Mouse (Mus musculus): Measurements from ENCODE around the gene Stk16. TPM values are rescaled to one million over a fixed set of nuclear protein-coding genes. Genes with fewer than 3 reads are reported as not detected.

Stk16 gene
- polyA plus RNA-seq, 1 experiment from 2014 or later, result 101 TPM

- H3K9me3 ChIP-seq (ENCODE audit: low read length), result no peaks in the 10 kb centered on the region
- ATAC-seq, result peak; percentile 7; the same call in 1 of the 2 replicates
- H3K27me3 ChIP-seq (ENCODE audit: insufficient read depth, low read length), result no peaks in the 10 kb centered on the region
- H3K4me3 ChIP-seq (ENCODE audit: low read depth, low read length), result peak overlapping the region; percentile 99
- WGBS (ENCODE audit: insufficient replicate concordance), result 38% methylated on average over 2 of the region's 2 CpGs
- peaks cover 42% of the 10 kb centered on the region for H3K36me3 ChIP-seq (replicated peaks; ENCODE audit: insufficient read depth, low read length)
- no peak for DNase-seq
- TF ChIP-seq EP300 (IDR thresholded peaks at IDR 0.05; ENCODE audit: low read depth), result no peak
- TF ChIP-seq CTCF (IDR thresholded peaks at IDR 0.05; ENCODE audit: low read depth), result no peak
- peak overlapping the region; percentile 96 for H3K4me2 ChIP-seq (ENCODE audit: low read depth, low read length)
- peak overlapping the region; percentile 98; the same call in 1 of the 2 replicates for H3K27ac ChIP-seq (ENCODE audit: low read depth)
- peak overlapping the region; percentile 98 for H3K9ac ChIP-seq (replicated peaks)
- H3K4me1 ChIP-seq (ENCODE audit: insufficient read depth), result peaks cover 29% of the 10 kb centered on the region
Measured at GRCm38 (mm10) chr1:75190577-75190976, 20.1 kb upstream of the Stk16 start.

- no peak for DNase-seq
- H3K4me2 ChIP-seq (ENCODE audit: low read depth, low read length), result peak overlapping the region; percentile 96
- peaks cover 42% of the 10 kb centered on the region for H3K36me3 ChIP-seq (replicated peaks; ENCODE audit: insufficient read depth, low read length)
- peak overlapping the region; percentile 98 for H3K27ac ChIP-seq (ENCODE audit: low read depth)
- 50% methylated on average over 5 of the region's 5 CpGs for WGBS (ENCODE audit: insufficient replicate concordance)
- peak; percentile 0; the same call in 1 of the 2 replicates for ATAC-seq
- H3K4me1 ChIP-seq (ENCODE audit: insufficient read depth), result peaks cover 29% of the 10 kb centered on the region
- no peaks in the 10 kb centered on the region for H3K9me3 ChIP-seq (ENCODE audit: low read length)
- TF ChIP-seq EP300 (IDR thresholded peaks at IDR 0.05; ENCODE audit: low read depth) (no peak), CTCF (IDR thresholded peaks at IDR 0.05; ENCODE audit: low read depth) (no peak)
- H3K27me3 ChIP-seq (ENCODE audit: insufficient read depth, low read length), result no peaks in the 10 kb centered on the region
- H3K4me3 ChIP-seq (ENCODE audit: low read depth, low read length), result peak overlapping the region; percentile 99
- H3K9ac ChIP-seq (replicated peaks), result peak overlapping the region; percentile 98
Measured at GRCm38 (mm10) chr1:75191258-75191621, 19.4 kb upstream of the Stk16 start.

GRCm38 (mm10) chr1:75191622-75192402 lies 18.8 kb upstream of the Stk16 start, which contains the start of the genes Ankzf1 and Atg9a:
Gene Ankzf1, plus strand, starts transcription at chr1:75192151.
Gene Atg9a, minus strand, starts transcription at chr1:75192196.
- H3K36me3 ChIP-seq (replicated peaks; ENCODE audit: insufficient read depth, low read length), result peaks cover 40% of the 10 kb centered on the region
- TF ChIP-seq CTCF (IDR thresholded peaks at IDR 0.05; ENCODE audit: low read depth) (peak; percentile 19; the same call in 1 of the 2 replicates), EP300 (IDR thresholded peaks at IDR 0.05; ENCODE audit: low read depth) (peak; percentile 67)

GRCm38 (mm10) chr1:75192452-75192851 lies 18.2 kb upstream of the Stk16 start:
- H3K36me3 ChIP-seq (replicated peaks; ENCODE audit: insufficient read depth, low read length), result peaks cover 39% of the 10 kb centered on the region
- H3K9me3 ChIP-seq (ENCODE audit: low read length), result no peaks in the 10 kb centered on the region
- no peak for TF ChIP-seq CTCF (IDR thresholded peaks at IDR 0.05; ENCODE audit: low read depth)
- TF ChIP-seq EP300 (IDR thresholded peaks at IDR 0.05; ENCODE audit: low read depth), result no peak
- peak; percentile 71 for DNase-seq
- peak; percentile 57 for ATAC-seq
- H3K27ac ChIP-seq (ENCODE audit: low read depth), result peak overlapping the region; percentile 98
- H3K4me1 ChIP-seq (ENCODE audit: insufficient read depth), result peaks cover 28% of the 10 kb centered on the region
- peak overlapping the region; percentile 86 for H3K9ac ChIP-seq (replicated peaks)
- no peaks in the 10 kb centered on the region for H3K27me3 ChIP-seq (ENCODE audit: insufficient read depth, low read length)
- H3K4me2 ChIP-seq (ENCODE audit: low read depth, low read length), result peak overlapping the region; percentile 89
- peak overlapping the region; percentile 99 for H3K4me3 ChIP-seq (ENCODE audit: low read depth, low read length)
- under 1% methylated on average over 19 of the region's 19 CpGs for WGBS (ENCODE audit: insufficient replicate concordance)

More at GRCm38 (mm10) chr1:75191622-75192402, 18.8 kb upstream of the Stk16 start, which contains the start of the genes Ankzf1 and Atg9a:
- Histone ChIP-seq H3K9ac (replicated peaks) (peak within 1 kb of the TSS; percentile 98), H3K9me3 (ENCODE audit: low read length) (no peaks in the 10 kb centered on the region), H3K4me1 (ENCODE audit: insufficient read depth) (peaks cover 29% of the 10 kb centered on the region), H3K4me3 (ENCODE audit: low read depth, low read length) (peak within 1 kb of the TSS; percentile 99), H3K4me2 (ENCODE audit: low read depth, low read length) (peak within 1 kb of the TSS; percentile 96), H3K27ac (ENCODE audit: low read depth) (peak within 1 kb of the TSS; percentile 98), H3K27me3 (ENCODE audit: insufficient read depth, low read length) (no peaks in the 10 kb centered on the region)
- under 1% methylated on average over 44 of the region's 56 CpGs for WGBS (ENCODE audit: insufficient replicate concordance)
- DNase-seq (peak; percentile 94), ATAC-seq (peak; percentile 97)

GRCm38 (mm10) chr1:75201236-75201635 lies 9.4 kb upstream of the Stk16 start:
- no peaks in the 10 kb centered on the region for H3K27me3 ChIP-seq (ENCODE audit: insufficient read depth, low read length)

GRCm38 (mm10) chr1:75208967-75209678 lies 1.5 kb upstream of the Stk16 start:
- H3K4me3 ChIP-seq (ENCODE audit: low read depth, low read length), result peak overlapping the region; percentile 82
- H3K9me3 ChIP-seq (ENCODE audit: low read length), result no peaks in the 10 kb centered on the region
- ATAC-seq (no peak), DNase-seq (no peak)
- TF ChIP-seq CTCF (IDR thresholded peaks at IDR 0.05; ENCODE audit: low read depth) (no peak), EP300 (IDR thresholded peaks at IDR 0.05; ENCODE audit: low read depth) (no peak)
- no peaks in the 10 kb centered on the region for H3K27me3 ChIP-seq (ENCODE audit: insufficient read depth, low read length)
- WGBS (ENCODE audit: insufficient replicate concordance), result 13% methylated on average over 34 of the region's 34 CpGs
- peak overlapping the region; percentile 63 for H3K9ac ChIP-seq (replicated peaks)
- peaks cover 45% of the 10 kb centered on the region for H3K4me1 ChIP-seq (ENCODE audit: insufficient read depth)
- peak overlapping the region; percentile 100 for H3K4me2 ChIP-seq (ENCODE audit: low read depth, low read length)
- H3K27ac ChIP-seq (ENCODE audit: low read depth), result peak overlapping the region; percentile 42
- H3K36me3 ChIP-seq (replicated peaks; ENCODE audit: insufficient read depth, low read length), result peaks cover 21% of the 10 kb centered on the region

More at GRCm38 (mm10) chr1:75201236-75201635, 9.4 kb upstream of the Stk16 start:
- WGBS (ENCODE audit: insufficient replicate concordance), result 82% methylated on average over 1 of the region's 1 CpGs
- ATAC-seq, result no peak
- Histone ChIP-seq H3K4me3 (ENCODE audit: low read depth, low read length) (no peak overlapping the region), H3K4me1 (ENCODE audit: insufficient read depth) (no peaks in the 10 kb centered on the region), H3K9me3 (ENCODE audit: low read length) (no peaks in the 10 kb centered on the region), H3K27ac (ENCODE audit: low read depth) (no peak overlapping the region), H3K4me2 (ENCODE audit: low read depth, low read length) (no peak overlapping the region), H3K9ac (replicated peaks) (no peak overlapping the region), H3K36me3 (replicated peaks; ENCODE audit: insufficient read depth, low read length) (peaks cover 35% of the 10 kb centered on the region)
- DNase-seq, result no peak
- TF ChIP-seq EP300 (IDR thresholded peaks at IDR 0.05; ENCODE audit: low read depth) (no peak), CTCF (IDR thresholded peaks at IDR 0.05; ENCODE audit: low read depth) (no peak)

Data from liver, postnatal 0 days (tissue).